Mouse (Mus musculus) hindbrain, embryonic 16.5 days (tissue): ENCODE results near the gene Mttp. TPM values are rescaled to one million over a fixed set of nuclear protein-coding genes. Genes with fewer than 3 reads are reported as not detected.

Experiments
- polyA plus RNA-seq: library from polyadenylated mRNA; unstranded; fragments of >200 nt; fragmentation: Nextera tagmentation; extraction: Ambion mirVana; gene quantifications from 2 replicates; pipeline ENCODE4 v1.2.1, GENCODE M21; 2015

The Mttp gene
- polyA plus RNA-seq, 1 experiment from 2014 or later = 8.4 TPM

Other genes with a start within 250 kb of the Mttp start
- gene Lamtor3, start 226.5 kb downstream of the Mttp start, polyA plus RNA-seq = 132 and 135 TPM in 2 replicates
- gene Dapp1, start 163.4 kb downstream of the Mttp start, polyA plus RNA-seq = 3.0 and 3.1 TPM in 2 replicates
- 0.06 and 0.40 TPM in 2 replicates for gene 1110002E22Rik, start 79.9 kb downstream of the Mttp start, polyA plus RNA-seq
- 0.10 and 0.20 TPM in 2 replicates for gene Gm5105, start 77.6 kb downstream of the Mttp start, polyA plus RNA-seq
- 6.4 and 7.9 TPM in 2 replicates for gene Trmt10a, start 1.5 kb downstream of the Mttp start, polyA plus RNA-seq
- gene 4930579F01Rik, start 48.9 kb upstream of the Mttp start, polyA plus RNA-seq = not detected in 2 replicates
- 0.91 and 0.96 TPM in 2 replicates for gene Adh7, start 72.8 kb upstream of the Mttp start, polyA plus RNA-seq
- 1.4 and 1.7 TPM in 2 replicates for gene Adh1, start 116.0 kb upstream of the Mttp start, polyA plus RNA-seq
- not detected in 2 replicates for gene Adh6a, start 168.3 kb upstream of the Mttp start, polyA plus RNA-seq
- 0.17 TPM in 1 of 2 replicates, not detected in the other for gene Adh6b, start 196.8 kb upstream of the Mttp start, polyA plus RNA-seq